Mouse (Mus musculus): ENCODE measurements around the gene Wfdc16.
"Not testable (repeated sequence)": the region's sequence is repeated elsewhere in the genome, so short reads cannot be mapped to it uniquely, and the experiment has no call there.

Gene Wfdc16

DNA sequence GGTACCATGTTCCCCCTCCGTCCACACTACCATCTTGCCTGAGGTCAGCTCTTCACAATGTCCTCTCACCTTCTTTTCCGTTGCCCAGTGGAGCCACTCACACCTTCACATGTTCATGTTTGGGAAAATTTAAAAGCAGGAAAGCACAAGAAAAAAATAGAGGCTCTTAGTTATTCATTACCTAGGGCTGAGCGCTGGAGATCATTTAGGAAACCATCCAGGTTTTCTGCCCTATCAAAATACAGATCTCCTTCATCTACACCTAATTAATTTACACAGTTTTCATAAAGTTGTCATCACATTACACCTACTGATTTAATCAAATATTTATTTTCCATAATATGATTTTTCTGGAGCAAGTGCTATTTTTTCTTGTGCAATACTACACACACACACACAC lies at the start of gene Wfdc16:
TSS of gene Wfdc16 (minus strand) at position 101 of the 400 bp plus-strand sequence.
- DNase-seq: no peak

DNA sequence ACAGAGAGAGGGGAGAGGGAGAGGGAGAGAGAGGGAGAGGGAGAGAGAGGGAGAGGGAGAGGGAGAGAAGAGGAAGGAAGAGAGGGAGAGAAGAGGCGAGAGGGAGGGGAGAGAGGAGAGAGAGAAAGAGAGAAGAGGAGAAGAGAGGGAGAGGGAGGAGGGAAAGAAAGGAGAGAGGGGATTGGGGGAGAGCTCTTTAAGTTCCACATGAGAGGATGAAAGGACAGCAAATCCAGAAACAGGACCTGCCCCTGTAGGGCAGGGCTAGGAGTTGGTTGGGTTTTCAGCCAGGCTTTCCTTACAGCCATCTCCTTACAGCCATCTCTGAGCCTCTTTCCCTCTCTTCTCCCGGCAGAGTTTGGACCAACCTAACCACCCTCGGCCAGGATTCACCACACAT lies 46.2 kb upstream of the Wfdc16 start, which contains the start of gene Wfdc13:
TSS of gene Wfdc13 (plus strand) at position 301 of the 400 bp plus-strand sequence.
- DNase-seq: no peak

DNA sequence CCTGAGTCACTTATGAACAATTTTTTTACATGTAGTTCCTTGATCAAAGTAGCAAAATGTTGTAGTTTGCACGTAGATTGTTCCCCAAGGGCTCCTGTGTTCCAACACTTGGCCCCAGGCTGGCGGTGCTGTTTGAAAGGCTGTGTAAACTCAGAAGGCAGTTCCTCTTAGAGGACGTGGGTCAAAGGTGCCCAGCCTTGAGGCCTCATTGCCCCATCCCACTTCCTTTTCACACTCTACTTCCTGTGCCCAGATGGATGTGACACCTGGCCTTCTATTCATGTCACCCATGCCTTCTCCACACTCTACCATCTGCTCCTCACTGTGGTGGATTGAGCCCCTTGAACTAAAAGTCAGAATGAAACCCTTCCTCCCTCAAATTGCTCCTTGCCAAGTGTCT lies 41.3 kb upstream of the Wfdc16 start:
- no peak for DNase-seq

DNA sequence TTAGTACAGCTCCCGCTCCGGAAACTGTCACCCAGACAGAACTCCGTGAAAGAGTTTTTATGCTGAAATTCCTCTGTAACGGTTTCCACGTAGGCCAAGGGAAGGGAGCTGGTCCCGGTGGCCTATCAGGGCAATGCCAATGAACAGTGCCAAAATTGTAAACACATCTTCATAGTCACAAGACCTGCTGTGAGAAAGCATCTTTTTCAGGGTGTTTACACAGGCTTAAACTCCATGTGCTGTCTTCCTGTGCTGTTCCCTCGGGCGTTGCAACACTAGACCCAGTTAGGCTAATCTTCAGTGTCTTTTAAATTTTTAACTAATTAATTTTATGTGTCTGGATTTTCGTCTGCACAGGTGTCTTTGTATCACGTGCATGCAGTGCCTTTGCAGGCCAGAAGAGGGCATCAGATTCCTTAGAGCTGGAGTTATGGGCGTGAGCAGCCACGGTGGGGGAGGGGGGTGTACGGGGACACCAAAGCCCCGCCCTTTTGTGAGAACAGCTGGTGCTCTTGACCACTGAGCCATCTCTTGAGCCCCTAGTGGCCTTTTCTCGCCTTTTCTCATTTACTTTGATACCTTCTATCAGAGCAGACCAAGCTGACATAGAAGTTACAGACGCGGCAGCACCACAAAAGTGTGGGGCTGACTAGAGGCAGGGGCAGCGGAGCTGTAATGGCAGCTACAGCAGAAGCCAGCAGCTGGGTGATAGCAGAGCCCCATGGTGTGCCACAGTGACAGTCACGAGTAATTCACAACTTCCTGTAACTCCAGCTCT lies 40.4 kb upstream of the Wfdc16 start:
- peak; percentile 44 for DNase-seq

DNA sequence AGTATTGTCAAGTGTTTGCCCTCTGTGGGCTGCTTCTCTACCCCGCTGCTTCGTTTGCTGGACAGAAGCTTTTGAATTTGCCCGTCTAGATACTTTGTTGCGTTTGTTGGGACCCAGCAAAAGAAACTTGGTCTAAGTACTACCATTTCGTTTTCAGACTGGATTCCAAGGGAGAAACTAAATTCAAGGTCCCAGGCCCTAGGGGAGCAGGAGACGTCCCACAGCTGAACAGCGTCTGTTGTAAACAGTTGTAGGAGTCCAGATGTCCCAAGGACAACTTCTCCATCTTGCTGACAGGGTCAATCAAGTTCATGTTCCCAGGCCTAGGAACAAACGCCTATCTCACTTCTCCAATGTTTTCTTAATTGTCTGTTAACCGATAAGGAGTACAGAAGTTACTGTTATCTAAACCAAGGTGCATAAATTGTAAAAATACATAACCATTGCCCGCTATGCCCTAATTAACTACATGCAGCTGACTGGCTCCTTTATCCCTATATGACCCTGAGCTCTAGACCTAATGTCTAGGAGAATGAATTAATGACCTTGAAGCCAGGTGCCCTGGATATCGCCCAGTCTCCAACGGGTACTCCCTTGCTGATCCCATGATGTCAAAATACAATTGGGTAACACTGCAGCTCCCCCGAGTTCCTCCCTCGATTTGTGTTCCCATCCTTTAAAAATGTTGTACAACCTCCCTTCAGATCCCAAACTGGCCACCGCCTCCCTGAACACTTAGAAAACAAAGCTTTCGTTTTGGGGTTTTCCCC lies 38.5 kb upstream of the Wfdc16 start:
- no peak for DNase-seq

DNA sequence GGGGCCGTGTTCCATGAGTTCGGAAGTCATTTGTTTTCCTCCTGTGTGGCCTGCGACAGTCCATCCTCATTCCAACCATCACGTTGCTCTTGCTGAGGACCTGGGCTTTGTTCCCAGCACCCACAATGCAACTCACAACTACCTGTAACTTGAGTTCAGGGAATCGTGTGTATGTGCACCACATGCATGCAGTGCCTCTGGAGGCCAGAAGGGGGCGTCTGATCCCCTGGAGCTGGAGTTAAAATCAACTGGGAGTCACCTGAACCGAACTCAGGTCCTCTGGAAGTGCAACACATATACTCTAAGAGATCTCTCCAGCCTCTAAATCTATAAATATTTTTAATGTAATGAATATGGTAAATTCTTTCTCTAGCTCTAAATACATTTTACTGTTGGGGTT lies 37.5 kb upstream of the Wfdc16 start:
- no peak for DNase-seq

DNA sequence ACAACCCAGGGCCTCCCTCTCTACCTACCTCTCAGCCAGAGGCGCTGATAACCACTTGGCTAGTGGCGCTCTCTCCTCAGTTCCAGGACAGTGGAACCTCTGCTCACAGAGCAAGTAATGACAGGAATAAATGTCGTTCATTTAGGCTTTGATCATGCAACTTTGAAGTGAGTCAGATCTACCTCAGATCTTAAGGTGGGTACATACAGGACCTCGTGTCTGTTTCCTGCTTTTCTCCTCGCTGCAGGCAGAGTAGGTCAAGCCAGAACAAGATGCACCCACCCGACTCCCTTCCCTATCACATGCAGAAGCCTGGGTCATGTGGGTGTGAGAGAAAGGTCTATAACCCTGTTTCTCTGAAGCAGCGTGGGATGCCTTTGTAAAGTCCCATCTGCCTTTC lies 35.4 kb upstream of the Wfdc16 start, which contains the start of gene Wfdc11:
TSS of gene Wfdc11 (minus strand) at position 101 of the 400 bp plus-strand sequence.
- DNase-seq: no peak

DNA sequence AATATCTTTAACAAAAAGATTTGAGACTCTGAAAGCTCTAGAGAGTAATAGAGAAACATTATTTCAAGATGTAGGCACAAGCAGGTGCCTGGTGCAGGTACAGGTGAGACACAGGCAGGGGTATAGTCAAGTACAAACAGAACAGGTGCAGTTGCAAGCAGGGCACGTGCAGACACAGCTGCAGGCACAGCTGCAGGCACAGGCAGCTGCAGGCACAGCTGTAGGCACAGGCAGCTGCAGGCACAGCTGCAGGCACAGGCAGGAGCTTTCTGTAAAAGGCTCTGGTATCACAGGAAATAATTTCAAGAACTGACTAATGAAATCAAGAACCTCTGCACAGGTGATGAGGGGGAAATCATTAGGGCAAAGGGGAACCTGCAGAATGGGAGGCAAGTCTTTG lies 32.3 kb upstream of the Wfdc16 start:
- no peak for DNase-seq

DNA sequence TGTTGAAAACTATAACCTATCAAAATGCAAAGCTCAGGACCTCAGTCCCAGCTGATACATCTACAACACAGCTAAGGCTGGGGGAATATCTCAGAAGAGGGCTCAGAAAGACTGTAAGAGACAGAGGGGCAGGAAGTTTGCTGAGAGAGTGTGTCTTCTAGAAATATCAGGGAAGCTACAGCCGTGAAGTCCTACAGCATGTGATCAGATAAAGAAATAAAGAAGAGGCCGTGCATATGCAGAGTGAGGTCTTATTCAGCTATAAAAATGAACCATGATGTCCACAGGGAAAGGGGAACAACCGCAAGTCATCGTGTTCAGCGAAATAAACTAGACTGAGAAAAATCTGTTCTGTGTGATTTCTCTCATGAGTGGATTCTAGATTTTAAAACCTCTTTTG lies 31.7 kb upstream of the Wfdc16 start:
- DNase-seq: no peak

DNA sequence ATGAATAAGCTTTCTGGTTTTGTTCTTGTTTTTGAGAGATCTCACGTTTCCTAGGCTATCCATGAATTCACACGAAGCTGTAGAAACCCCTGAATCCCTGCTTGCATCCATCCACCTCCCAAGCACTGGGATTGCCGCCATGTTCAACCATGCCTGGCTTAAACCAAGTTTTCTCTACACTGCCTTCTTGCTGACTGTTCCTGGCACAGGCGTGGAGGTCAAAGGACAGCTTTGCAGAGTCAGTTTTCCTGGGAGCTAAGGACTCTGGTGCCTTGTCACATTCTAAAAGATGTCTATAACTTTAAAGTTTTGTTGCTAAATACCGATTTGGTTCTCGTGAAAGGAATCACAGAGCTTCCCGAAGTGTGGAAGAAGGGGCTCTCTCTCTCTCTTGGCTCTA lies 26.3 kb upstream of the Wfdc16 start:
- DNase-seq: no peak

DNA sequence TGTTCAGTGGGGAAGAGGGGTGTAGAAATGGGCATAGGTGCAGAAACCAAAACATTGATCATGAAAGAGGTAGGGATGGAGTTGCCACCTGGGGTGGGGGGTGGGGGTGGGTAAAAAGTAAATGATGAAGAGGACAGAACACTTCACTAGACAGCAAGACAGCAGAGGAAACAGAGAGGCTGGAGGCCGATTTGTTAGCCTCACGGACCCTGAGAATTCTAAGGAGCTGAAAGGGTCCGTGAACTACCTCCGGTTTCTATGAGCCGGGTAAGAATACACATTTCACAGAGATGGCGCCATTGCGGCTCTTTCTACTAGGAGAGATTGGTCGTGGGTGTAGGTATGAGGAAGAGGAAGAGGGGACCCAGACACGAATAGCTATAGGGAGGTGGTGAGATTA lies 17.9 kb upstream of the Wfdc16 start, which contains the start of gene Wfdc9:
TSS of gene Wfdc9 (minus strand) at position 101 of the 400 bp plus-strand sequence.
- no peak for DNase-seq

DNA sequence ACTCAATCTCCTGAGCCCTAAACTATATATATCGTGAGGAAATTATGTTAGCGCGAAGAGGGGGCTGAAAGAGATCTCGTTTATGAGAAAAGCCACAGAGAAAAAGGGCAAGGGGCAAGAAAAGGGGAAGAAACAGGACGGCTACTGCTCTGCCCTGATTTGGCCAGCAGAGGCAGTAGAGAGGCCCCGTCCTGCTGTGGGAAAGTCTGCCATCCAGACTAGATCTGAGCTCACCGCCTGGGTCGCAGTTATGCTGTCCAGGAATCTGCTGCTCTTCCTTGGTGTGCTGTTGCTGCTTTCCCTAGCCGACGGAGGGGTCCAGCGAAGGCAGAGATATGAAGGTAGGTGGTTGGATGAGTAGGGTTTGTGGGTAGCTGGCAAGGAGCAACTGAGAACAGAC lies 17.3 kb upstream of the Wfdc16 start, which contains the start of gene Wfdc10:
TSS of gene Wfdc10 (plus strand) at position 189 of the 400 bp plus-strand sequence.
- DNase-seq: no peak

DNA sequence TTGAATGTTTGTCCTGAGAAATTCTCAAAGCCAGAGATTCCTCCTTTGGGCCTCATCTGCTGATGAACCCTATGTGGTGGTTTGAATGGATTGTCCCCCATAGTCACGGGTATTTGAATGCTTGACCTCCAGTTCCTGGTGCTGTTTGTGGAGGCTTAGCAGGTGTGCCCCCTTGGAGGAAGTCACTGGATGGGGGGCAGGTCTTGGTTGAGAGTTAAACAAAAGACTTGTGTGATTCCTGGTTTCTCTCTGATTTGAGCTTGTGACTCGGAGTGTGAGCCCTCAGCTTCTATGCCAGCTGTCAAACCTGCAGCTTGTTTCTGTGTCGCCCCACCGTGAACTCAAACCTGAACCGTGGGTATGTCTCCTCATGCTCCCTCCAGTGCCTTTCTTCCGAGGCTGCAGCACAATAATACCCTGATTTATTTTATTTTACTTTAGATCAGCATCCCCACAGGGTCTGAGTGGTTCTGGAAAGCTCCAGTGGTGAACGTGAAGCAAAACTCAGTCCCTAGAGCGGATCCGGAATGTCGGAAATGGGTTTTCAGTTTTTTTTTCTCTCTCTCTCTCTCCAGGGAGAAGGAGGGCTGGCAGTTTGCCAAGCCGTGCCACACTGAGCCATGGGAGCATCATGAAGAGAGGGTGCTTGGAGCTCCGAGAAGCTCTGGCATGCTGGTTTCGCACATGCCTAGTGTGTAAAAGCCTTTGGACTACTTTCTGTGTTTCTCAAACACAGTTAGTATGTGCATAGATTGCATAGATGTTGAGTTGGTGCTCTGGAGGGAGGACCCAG lies 3.5 kb upstream of the Wfdc16 start:
- DNase-seq: no peak

DNA sequence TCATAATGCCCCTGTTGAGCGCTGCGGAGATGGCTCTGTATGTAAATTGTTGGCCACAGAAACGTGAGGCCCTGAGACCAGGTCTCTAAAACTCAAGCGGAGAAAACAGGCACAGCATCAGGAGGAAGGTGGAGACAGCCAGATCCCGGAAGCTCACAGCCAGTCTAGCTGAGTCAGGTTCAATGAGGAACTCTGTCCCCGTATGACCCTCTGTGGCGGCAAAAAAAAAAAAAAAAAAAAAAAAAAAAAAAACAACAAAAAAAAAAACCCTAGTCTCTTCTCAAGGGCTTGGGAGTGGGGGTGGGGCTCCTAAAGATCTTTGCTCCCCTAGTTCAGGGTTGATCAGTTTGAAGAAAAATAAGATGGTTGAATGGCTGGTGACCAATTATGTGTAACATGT lies 2.5 kb upstream of the Wfdc16 start:
- no peak for DNase-seq

DNA sequence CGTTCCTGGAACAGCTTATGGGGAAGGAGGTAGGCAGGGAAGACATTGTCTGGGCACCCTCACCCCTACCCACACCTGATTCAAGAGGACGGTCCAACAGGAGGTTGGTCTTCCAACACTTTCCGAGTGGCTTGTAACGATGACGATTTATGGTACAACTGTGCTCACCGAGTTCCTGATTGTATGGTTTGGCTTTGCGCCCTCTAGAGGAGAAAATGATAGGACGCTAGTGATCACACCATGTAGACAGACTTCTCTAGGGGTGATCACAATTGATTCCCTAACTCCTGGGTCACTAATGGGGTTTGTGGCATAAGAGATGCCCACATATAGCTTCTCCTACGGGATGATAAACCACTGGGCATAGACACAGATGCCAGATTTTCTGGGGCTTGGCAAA lies 3.3 kb downstream of the Wfdc16 start:
- DNase-seq: no peak

DNA sequence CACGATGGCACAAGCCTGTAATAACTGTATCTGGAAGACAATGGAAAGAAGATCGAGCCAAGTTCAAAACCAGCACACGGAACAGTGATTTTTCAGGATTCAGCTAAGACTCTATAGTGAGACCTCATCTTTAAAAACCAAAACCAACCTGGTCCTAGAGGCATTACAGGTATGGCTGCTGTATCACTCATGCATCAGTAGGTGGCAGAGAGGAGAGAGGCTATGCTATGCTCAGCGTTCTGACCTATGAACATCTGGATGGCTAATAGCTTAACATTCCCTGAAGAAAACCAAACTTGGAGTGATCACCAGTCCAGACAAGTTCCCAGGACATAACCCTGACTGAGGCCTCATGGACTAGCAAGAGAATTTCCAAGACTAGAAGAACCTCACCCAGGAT lies 16.8 kb downstream of the Wfdc16 start:
- DNase-seq: no peak

DNA sequence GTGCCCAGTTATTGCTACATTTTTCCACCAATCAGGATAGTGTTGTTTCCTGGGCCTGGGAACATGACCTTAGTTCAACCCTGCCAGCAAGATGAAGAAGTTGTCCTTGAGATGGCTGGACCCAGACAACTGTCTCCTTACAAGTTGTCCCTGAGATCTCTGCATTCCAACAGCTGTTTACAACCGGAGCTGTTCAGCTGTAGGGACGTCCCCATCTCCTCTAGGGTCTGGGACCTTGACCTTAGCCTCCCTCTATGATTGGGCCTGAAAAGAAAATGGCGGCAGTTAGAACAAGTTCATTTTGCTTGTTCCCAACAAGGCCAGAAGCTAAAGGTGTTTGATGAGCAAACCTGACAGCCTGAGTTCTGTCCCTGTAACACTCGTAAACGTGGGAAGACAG lies 19.5 kb downstream of the Wfdc16 start:
- no peak for DNase-seq

DNA sequence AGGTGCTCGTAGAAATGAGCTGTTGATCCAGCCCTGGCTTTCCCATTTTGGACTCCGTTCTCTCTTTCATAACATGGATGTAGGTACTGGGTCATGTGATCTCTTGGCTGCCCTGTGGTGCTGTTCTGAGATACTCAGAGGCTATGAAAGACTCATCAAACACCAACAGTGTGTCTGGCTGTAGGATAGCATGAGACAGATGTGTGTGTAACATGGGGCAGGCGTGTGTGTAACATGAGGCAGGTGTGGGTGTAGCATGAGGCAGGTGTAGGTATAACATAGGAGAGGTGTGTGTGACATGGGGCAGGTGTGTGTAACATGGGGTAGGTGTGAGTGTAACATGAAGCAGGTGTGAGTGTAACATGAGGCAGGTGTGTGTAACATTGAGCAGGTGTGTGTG lies 23.2 kb downstream of the Wfdc16 start:
- no peak for DNase-seq

DNA sequence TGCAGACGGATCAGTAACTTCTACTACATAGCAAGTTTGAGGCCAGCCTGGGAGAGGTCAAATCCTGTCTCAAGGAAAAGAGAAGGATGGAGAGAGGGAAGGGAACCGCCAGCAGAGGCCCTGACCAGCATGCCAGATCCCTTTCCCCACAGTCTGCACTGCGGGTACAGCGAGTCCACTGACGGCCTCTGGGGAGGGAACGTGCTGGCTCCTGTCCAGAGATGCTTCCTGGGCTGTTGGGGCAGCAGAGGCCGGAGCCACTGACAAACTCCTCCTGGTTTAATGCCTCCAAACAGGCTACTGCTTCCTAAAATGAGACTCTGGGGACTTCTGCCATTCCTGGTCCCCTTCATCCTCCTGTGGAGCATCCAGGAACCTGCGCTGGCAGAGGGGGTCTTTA lies 25.1 kb downstream of the Wfdc16 start, which contains the start of the genes Wfdc6b and Wfdc8:
TSS of gene Wfdc6b (plus strand) at position 52 of the 400 bp plus-strand sequence.
TSS of gene Wfdc8 (minus strand) at position 156 of the 400 bp plus-strand sequence.
- not testable (repeated sequence) for DNase-seq

DNA sequence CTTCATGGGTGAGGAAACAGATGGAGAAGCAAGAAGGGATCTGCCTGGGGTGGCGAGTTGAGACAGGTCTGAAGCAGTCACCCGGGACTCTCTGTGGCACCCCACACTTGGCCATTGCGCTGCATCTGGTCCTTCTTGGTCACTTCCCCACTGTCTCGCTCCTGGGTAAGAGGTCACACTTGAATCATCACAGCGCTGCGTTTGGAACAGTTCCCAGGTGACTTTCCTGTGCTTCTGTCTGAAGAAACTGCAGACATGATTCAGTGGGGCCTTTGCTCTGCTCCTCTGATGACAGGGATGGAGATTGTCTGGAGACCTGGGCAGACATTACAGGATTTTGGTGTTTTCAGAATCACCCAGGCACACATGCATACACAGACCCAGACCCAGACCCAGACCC lies 29.8 kb downstream of the Wfdc16 start:
- no peak for DNase-seq

DNA sequence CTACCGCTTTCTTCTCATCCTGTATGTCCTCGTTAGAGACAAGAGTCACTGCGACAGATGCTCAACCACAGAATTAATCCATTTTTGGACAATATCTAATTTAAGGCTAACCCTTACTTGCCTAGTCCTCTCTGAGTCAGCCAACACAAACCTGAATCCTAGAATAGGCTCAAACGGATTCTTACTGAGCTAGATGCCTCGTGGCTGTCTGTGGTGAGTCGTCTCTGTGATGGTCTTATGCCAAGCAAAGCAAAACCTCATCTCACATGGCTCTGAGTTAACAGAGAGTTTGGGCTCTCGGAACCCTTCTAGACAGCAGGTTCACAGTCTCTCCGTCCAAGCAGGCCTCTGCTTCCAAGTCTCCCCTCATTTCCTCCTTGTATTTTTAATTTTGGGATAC lies 34.2 kb downstream of the Wfdc16 start:
- no peak for DNase-seq

DNA sequence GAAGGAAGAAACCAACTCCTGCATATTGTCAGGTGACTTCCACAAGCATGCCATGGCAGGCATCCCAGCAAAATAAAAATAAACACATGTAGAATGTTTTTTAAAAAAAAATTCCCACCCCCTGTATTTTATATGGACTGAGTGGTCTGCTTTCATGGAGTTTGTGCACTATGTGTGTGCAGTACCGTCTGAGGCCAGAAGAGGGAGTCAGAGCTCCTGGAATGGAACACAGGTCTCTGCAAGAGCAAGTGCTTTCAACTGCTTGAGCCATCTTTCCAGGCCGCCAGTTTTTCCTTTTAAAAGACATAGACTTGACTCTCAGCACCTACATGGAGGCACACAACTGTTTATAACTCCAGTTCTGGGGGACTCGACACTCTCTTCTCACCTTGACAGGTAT lies 35.1 kb downstream of the Wfdc16 start:
- DNase-seq: no peak

DNA sequence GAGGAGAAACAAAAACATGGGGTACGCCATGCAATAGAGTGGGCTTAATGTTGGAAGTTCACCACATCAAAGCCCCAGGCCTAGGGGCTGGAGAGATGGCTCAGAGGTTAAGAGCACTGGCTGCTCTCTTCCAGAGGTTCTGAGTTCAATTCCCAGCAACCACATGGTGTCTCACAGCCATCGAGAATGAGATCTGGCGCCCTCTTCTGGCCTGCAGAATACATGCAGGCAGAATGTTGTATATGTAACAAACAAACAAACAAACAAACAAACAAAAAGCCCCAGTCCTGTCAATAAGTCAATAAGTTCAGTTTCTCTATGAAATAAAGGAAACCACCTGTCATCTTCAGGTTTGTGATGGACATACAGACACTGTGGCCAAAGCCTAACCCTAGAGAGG lies 38.4 kb downstream of the Wfdc16 start:
- no peak for DNase-seq

Data from layer of hippocampus, adult 9-11 months (tissue).